Mouse (Mus musculus): ENCODE data around the gene Etnk1. TPM values are rescaled to one million over a fixed set of nuclear protein-coding genes. Genes with fewer than 3 reads are reported as not detected.

Gene Etnk1
- polyA plus RNA-seq, 1 experiment: 6.6 TPM

- Histone ChIP-seq H3K4me2 (ENCODE audit: low read depth) (no peak overlapping the region), H3ac (ENCODE audit: control insufficient read depth, insufficient read length) (no peak overlapping the region)
Measured at GRCm38 (mm10) chr6:143157401-143157800, 9.6 kb upstream of the Etnk1 start.

GRCm38 (mm10) chr6:143160572-143161231 is 6.3 kb upstream of the Etnk1 start:
- no peak overlapping the region for H3K4me3 ChIP-seq
- no peak for TF ChIP-seq MAX (IDR thresholded peaks at IDR 0.05; ENCODE audit: low read depth)
- TF ChIP-seq MYOD1 (IDR thresholded peaks at IDR 0.05; ENCODE audit: control insufficient read depth in 1 of 3, insufficient read length in 2 of 3, low read depth in 2 of 3): no peak
- TF ChIP-seq USF1 (IDR thresholded peaks at IDR 0.05; ENCODE audit: low read depth): no peak
- no peak for TF ChIP-seq SRF (IDR thresholded peaks at IDR 0.05; ENCODE audit: control insufficient read depth, insufficient read length, low read depth)
- no peak for TF ChIP-seq REST (IDR thresholded peaks at IDR 0.05; ENCODE audit: insufficient read depth, insufficient read length)
- TF ChIP-seq TCF3 (IDR thresholded peaks at IDR 0.05; ENCODE audit: insufficient read length, low read depth): no peak

More at GRCm38 (mm10) chr6:143157401-143157800, 9.6 kb upstream of the Etnk1 start:
- TF ChIP-seq MYOG (IDR thresholded peaks at IDR 0.05; ENCODE audit: control insufficient read depth in 1 of 3, insufficient read depth in 1 of 3, insufficient read length in 2 of 3, low read depth in 2 of 3) (no peak), USF1 (IDR thresholded peaks at IDR 0.05; ENCODE audit: low read depth) (no peak)
- Histone ChIP-seq H3K36me3 (ENCODE audit: control insufficient read depth, insufficient read depth) (no peaks in the 10 kb centered on the region), H3K4me3 (no peak overlapping the region), H3K79me2 (ENCODE audit: control insufficient read depth, insufficient read depth) (no peaks in the 10 kb centered on the region), H3K27me3 (ENCODE audit: control insufficient read depth, insufficient read depth, insufficient read length) (no peaks in the 10 kb centered on the region)

GRCm38 (mm10) chr6:143162161-143162877 is 4.7 kb upstream of the Etnk1 start:
- Histone ChIP-seq H3K27me3 (ENCODE audit: control insufficient read depth, insufficient read depth, insufficient read length) (no peaks in the 10 kb centered on the region), H3ac (ENCODE audit: control insufficient read depth, insufficient read length) (no peak overlapping the region), H3K79me2 (ENCODE audit: control insufficient read depth, insufficient read depth) (no peaks in the 10 kb centered on the region), H3K4me3 (no peak overlapping the region), H3K4me2 (ENCODE audit: low read depth) (no peak overlapping the region), H3K36me3 (ENCODE audit: control insufficient read depth, insufficient read depth) (no peaks in the 10 kb centered on the region)
- TF ChIP-seq MAX (IDR thresholded peaks at IDR 0.05; ENCODE audit: low read depth): no peak
- TF ChIP-seq TCF12 (IDR thresholded peaks at IDR 0.05; ENCODE audit: insufficient read depth, poor library complexity, severe bottlenecking): no peak

More at GRCm38 (mm10) chr6:143160572-143161231, 6.3 kb upstream of the Etnk1 start:
- Histone ChIP-seq H3K36me3 (ENCODE audit: control insufficient read depth, insufficient read depth) (no peaks in the 10 kb centered on the region), H3K4me2 (ENCODE audit: low read depth) (no peak overlapping the region), H3K79me2 (ENCODE audit: control insufficient read depth, insufficient read depth) (no peaks in the 10 kb centered on the region), H3K27me3 (ENCODE audit: control insufficient read depth, insufficient read depth, insufficient read length) (no peaks in the 10 kb centered on the region), H3ac (ENCODE audit: control insufficient read depth, insufficient read length) (no peak overlapping the region)

GRCm38 (mm10) chr6:143163956-143164905 is 2.8 kb upstream of the Etnk1 start:
- Histone ChIP-seq H3K36me3 (ENCODE audit: control insufficient read depth, insufficient read depth) (no peaks in the 10 kb centered on the region), H3K27me3 (ENCODE audit: control insufficient read depth, insufficient read depth, insufficient read length) (no peaks in the 10 kb centered on the region), H3ac (ENCODE audit: control insufficient read depth, insufficient read length) (no peak overlapping the region), H3K4me3 (no peak overlapping the region), H3K4me2 (ENCODE audit: low read depth) (no peak overlapping the region), H3K79me2 (ENCODE audit: control insufficient read depth, insufficient read depth) (peaks cover 18% of the 10 kb centered on the region)
- TF ChIP-seq REST (IDR thresholded peaks at IDR 0.05; ENCODE audit: insufficient read depth, insufficient read length) (no peak), POLR2A (IDR thresholded peaks at IDR 0.05; ENCODE audit: insufficient read length, low read depth) (no peak), MAX (IDR thresholded peaks at IDR 0.05; ENCODE audit: low read depth) (no peak), SRF (IDR thresholded peaks at IDR 0.05; ENCODE audit: control insufficient read depth, insufficient read length, low read depth) (no peak), CEBPB (IDR thresholded peaks at IDR 0.05; ENCODE audit: insufficient read depth, poor library complexity, severe bottlenecking) (no peak), TCF3 (IDR thresholded peaks at IDR 0.05; ENCODE audit: insufficient read length, low read depth) (no peak), USF1 (IDR thresholded peaks at IDR 0.05; ENCODE audit: low read depth) (no peak), MYOG (IDR thresholded peaks at IDR 0.05; ENCODE audit: control insufficient read depth in 1 of 3, insufficient read depth in 1 of 3, insufficient read length in 2 of 3, low read depth in 2 of 3) (no peak), TCF12 (IDR thresholded peaks at IDR 0.05; ENCODE audit: insufficient read depth, poor library complexity, severe bottlenecking) (no peak), MYOD1 (IDR thresholded peaks at IDR 0.05; ENCODE audit: control insufficient read depth in 1 of 3, insufficient read length in 2 of 3, low read depth in 2 of 3) (no peak)

- Histone ChIP-seq H3K4me3 (no peak overlapping the region), H3K27me3 (ENCODE audit: control insufficient read depth, insufficient read depth, insufficient read length) (no peaks in the 10 kb centered on the region), H3K4me2 (ENCODE audit: low read depth) (no peak overlapping the region), H3ac (ENCODE audit: control insufficient read depth, insufficient read length) (no peak overlapping the region), H3K36me3 (ENCODE audit: control insufficient read depth, insufficient read depth) (no peaks in the 10 kb centered on the region), H3K79me2 (ENCODE audit: control insufficient read depth, insufficient read depth) (peaks cover 24% of the 10 kb centered on the region)
- TF ChIP-seq CEBPB (IDR thresholded peaks at IDR 0.05; ENCODE audit: insufficient read depth, poor library complexity, severe bottlenecking) (no peak), SRF (IDR thresholded peaks at IDR 0.05; ENCODE audit: control insufficient read depth, insufficient read length, low read depth) (no peak), USF1 (IDR thresholded peaks at IDR 0.05; ENCODE audit: low read depth) (no peak), POLR2A (IDR thresholded peaks at IDR 0.05; ENCODE audit: insufficient read length, low read depth) (no peak), TCF3 (IDR thresholded peaks at IDR 0.05; ENCODE audit: insufficient read length, low read depth) (no peak), MYOD1 (IDR thresholded peaks at IDR 0.05; ENCODE audit: control insufficient read depth in 1 of 3, insufficient read length in 2 of 3, low read depth in 2 of 3) (no peak), MAX (IDR thresholded peaks at IDR 0.05; ENCODE audit: low read depth) (no peak), REST (IDR thresholded peaks at IDR 0.05; ENCODE audit: insufficient read depth, insufficient read length) (no peak), MYOG (IDR thresholded peaks at IDR 0.05; ENCODE audit: control insufficient read depth in 1 of 3, insufficient read depth in 1 of 3, insufficient read length in 2 of 3, low read depth in 2 of 3) (no peak), E2F4 (IDR thresholded peaks at IDR 0.05; ENCODE audit: insufficient read depth) (no peak), POLR2AphosphoS2 (IDR thresholded peaks at IDR 0.05; ENCODE audit: insufficient read length, low read depth) (no peak)
Measured at GRCm38 (mm10) chr6:143164906-143165255, 2.1 kb upstream of the Etnk1 start.
